Mouse (Mus musculus) heart, embryonic 14.5 days (tissue): Measurements from ENCODE around the gene Tmem184b. TPM values are rescaled to one million over a fixed set of nuclear protein-coding genes. Genes with fewer than 3 reads are reported as not detected.

Source experiments
- ATAC-seq: fragments of 200-750 bp; cut with Nextera tagmentation; 2 replicates; pipeline ENCODE4 v1.8.0; 2017; ENCODE audit warnings: low read depth, moderate TSS enrichment; ENCODE audit not compliant: insufficient number of reproducible peaks, insufficient read depth, low FRiP score
- H3K27ac ChIP-seq, 2 experiments: fragments of 200-500 bp in 1 of 2; fragments of 300-500 bp in 1 of 2; sonication (generic) in 1 of 2; replicated peaks in 1 of 2; 2 replicates each; pipeline ENCODE4 v1.5.1; 2012 to 2014; ENCODE audit warnings: low read depth in 2 of 2, low read length in 2 of 2, control low read depth in 1 of 2, mild to moderate bottlenecking in 1 of 2, mixed read lengths in 1 of 2; ENCODE audit not compliant: control insufficient read depth in 1 of 2, insufficient read depth in 1 of 2
- H3K27me3 ChIP-seq: fragments of 300-500 bp; sonication (generic); 2 replicates; pipeline ENCODE4 v1.6.1; 2014; ENCODE audit warnings: mild to moderate bottlenecking, low read length, control low read depth; ENCODE audit not compliant: control insufficient read depth, insufficient read depth
- H3K36me3 ChIP-seq: fragments of 300-500 bp; sonication (generic); 2 replicates; pipeline ENCODE4 v1.6.1; 2014; ENCODE audit warnings: mild to moderate bottlenecking, control low read depth, low read length, mixed read lengths; ENCODE audit not compliant: control insufficient read depth, insufficient read depth
- H3K4me1 ChIP-seq, 2 experiments: fragments of 200-500 bp in 1 of 2; fragments of 300-500 bp in 1 of 2; sonication (generic) in 1 of 2; 2 replicates each; pipeline ENCODE4 v1.6.1; 2012 to 2014; ENCODE audit warnings: low read length in 2 of 2, control low read depth in 1 of 2, mixed read lengths in 1 of 2; ENCODE audit not compliant: control insufficient read depth in 2 of 2, insufficient read depth in 2 of 2
- H3K4me2 ChIP-seq: fragments of 300-500 bp; sonication (generic); 2 replicates; pipeline ENCODE4 v1.6.1; 2014; ENCODE audit warnings: mild to moderate bottlenecking, low read length
- H3K4me3 ChIP-seq, 2 experiments: fragments of 200-500 bp in 1 of 2; fragments of 300-500 bp in 1 of 2; sonication (generic) in 1 of 2; 2 replicates each; pipeline ENCODE4 v1.5.1; 2012 to 2014; ENCODE audit warnings: low read length in 2 of 2, mild to moderate bottlenecking in 2 of 2, control low read depth in 1 of 2, low read depth in 1 of 2, moderate library complexity in 1 of 2; ENCODE audit not compliant: control insufficient read depth in 1 of 2, insufficient read depth in 1 of 2
- H3K9ac ChIP-seq: fragments of 300-500 bp; sonication (generic); 2 replicates; pipeline ENCODE4 v1.6.1; 2014; ENCODE audit warnings: mild to moderate bottlenecking, low read length
- H3K9me3 ChIP-seq: fragments of 300-500 bp; sonication (generic); 2 replicates; pipeline ENCODE4 v1.6.1; 2016; ENCODE audit warnings: low read length, control low read depth; ENCODE audit not compliant: control insufficient read depth
- WGBS: fragments of 180-500 bp; shearing (Covaris S2); extraction: QIAGEN DNeasy Blood & Tissue Kit; methylation state at CpG from one replicate; pipeline ENCODE4 v1.1.7; 2014; 5-methylcytosine and 5-hydroxymethylcytosine counted together
- polyA plus RNA-seq: library from polyadenylated mRNA; unstranded; fragments of >200 nt; fragmentation: Nextera tagmentation; extraction: Ambion mirVana; gene quantifications from 2 replicates; pipeline ENCODE4 v1.2.1, GENCODE M21; 2014

The Tmem184b gene
- polyA plus RNA-seq, 1 experiment from 2014 or later, result 60.6 TPM

GRCm38 (mm10) chr15:79441331-79442256, 38.2 kb upstream of the Tmem184b start:
- 1% methylated on average over 88 of the region's 107 CpGs for WGBS
- peak overlapping the region; percentile 99 for H3K9ac ChIP-seq
- H3K4me3 ChIP-seq, result peak overlapping the region; percentile 92 to 93
- H3K36me3 ChIP-seq, result peaks cover 22% of the 10 kb centered on the region
- H3K9me3 ChIP-seq, result no peaks in the 10 kb centered on the region
- ATAC-seq, result peak; percentile 55; the same call in 1 of the 2 replicates
- H3K4me2 ChIP-seq, result peak overlapping the region; percentile 84
- peaks cover 52 to 53% of the 10 kb centered on the region in 2 experiments for H3K4me1 ChIP-seq
- no peaks in the 10 kb centered on the region for H3K27me3 ChIP-seq
- peak overlapping the region; percentile 93 to 97 for H3K27ac ChIP-seq

- no peak for ATAC-seq
- Histone ChIP-seq H3K36me3 (peaks cover 28% of the 10 kb centered on the region), H3K9me3 (no peaks in the 10 kb centered on the region), H3K4me1 (peaks cover 60% of the 10 kb centered on the region in 2 experiments), H3K4me2 (peak overlapping the region; percentile 84), H3K4me3 (peak overlapping the region; percentile 92 to 93), H3K27me3 (no peaks in the 10 kb centered on the region), H3K27ac (peak overlapping the region; percentile 93 to 97), H3K9ac (peak overlapping the region; percentile 99)
- 24% methylated on average over 11 of the region's 11 CpGs for WGBS
These were observed 37.4 kb upstream of the Tmem184b start for GRCm38 (mm10) chr15:79440651-79441330.

GRCm38 (mm10) chr15:79440223-79440622, 36.9 kb upstream of the Tmem184b start:
- 65% methylated on average over 4 of the region's 4 CpGs for WGBS
- peak overlapping the region; percentile 84 for H3K4me2 ChIP-seq
- no peaks in the 10 kb centered on the region for H3K9me3 ChIP-seq
- H3K4me1 ChIP-seq, result peaks cover 65 to 66% of the 10 kb centered on the region in 2 experiments
- peak overlapping the region in 1 of 2 experiments; percentile 97; a peak in 2 of 4 replicates for H3K27ac ChIP-seq
- H3K27me3 ChIP-seq, result no peaks in the 10 kb centered on the region
- peak overlapping the region; percentile 92 to 93 for H3K4me3 ChIP-seq
- H3K36me3 ChIP-seq, result peaks cover 34% of the 10 kb centered on the region
- peak overlapping the region; percentile 99 for H3K9ac ChIP-seq
- ATAC-seq, result no peak

GRCm38 (mm10) chr15:79439386-79439785, 36.0 kb upstream of the Tmem184b start:
- WGBS, result 66% methylated on average over 4 of the region's 4 CpGs
- Histone ChIP-seq H3K27ac (peak overlapping the region in 1 of 2 experiments; percentile 73; a peak in 1 of 4 replicates), H3K27me3 (no peaks in the 10 kb centered on the region), H3K36me3 (peaks cover 42% of the 10 kb centered on the region), H3K4me1 (peaks cover 70 to 74% of the 10 kb centered on the region in 2 experiments), H3K4me2 (peak overlapping the region; percentile 84), H3K9ac (peak overlapping the region; percentile 58), H3K9me3 (no peaks in the 10 kb centered on the region), H3K4me3 (no peak overlapping the region)
- no peak for ATAC-seq

GRCm38 (mm10) chr15:79438816-79439215, 35.4 kb upstream of the Tmem184b start:
- WGBS, result 61% methylated on average over 8 of the region's 8 CpGs
- Histone ChIP-seq H3K27me3 (no peaks in the 10 kb centered on the region), H3K4me2 (peak overlapping the region; percentile 34), H3K9me3 (peaks cover 3% of the 10 kb centered on the region; the same call in 1 of the 2 replicates), H3K9ac (peak overlapping the region; percentile 58), H3K36me3 (peaks cover 47% of the 10 kb centered on the region), H3K4me3 (peak overlapping the region in 1 of 2 experiments; percentile 6; a peak in 1 of 4 replicates), H3K4me1 (peaks cover 70 to 79% of the 10 kb centered on the region in 2 experiments), H3K27ac (peak overlapping the region; percentile 39 to 73)
- ATAC-seq, result no peak

- Histone ChIP-seq H3K9ac (peak overlapping the region; percentile 58), H3K4me2 (peak overlapping the region; percentile 34), H3K9me3 (peaks cover 4% of the 10 kb centered on the region; the same call in 1 of the 2 replicates), H3K27me3 (no peaks in the 10 kb centered on the region), H3K27ac (peak overlapping the region; percentile 39 to 73), H3K4me3 (peak overlapping the region in 1 of 2 experiments; percentile 6; a peak in 1 of 4 replicates), H3K4me1 (peaks cover 66 to 82% of the 10 kb centered on the region in 2 experiments), H3K36me3 (peaks cover 47% of the 10 kb centered on the region)
- no peak for ATAC-seq
- WGBS, result 37% methylated on average over 6 of the region's 6 CpGs
These were observed 34.9 kb upstream of the Tmem184b start for GRCm38 (mm10) chr15:79438209-79438810.
